Mouse (Mus musculus) MN1 (cell line): ENCODE data around the gene Ak5.

Experiments used
- DNase-seq: peaks from one replicate; pipeline ENCODE4 v3.0.0-alpha.2; 2016; ENCODE audit warnings: low spot score

The Ak5 gene

DNA sequence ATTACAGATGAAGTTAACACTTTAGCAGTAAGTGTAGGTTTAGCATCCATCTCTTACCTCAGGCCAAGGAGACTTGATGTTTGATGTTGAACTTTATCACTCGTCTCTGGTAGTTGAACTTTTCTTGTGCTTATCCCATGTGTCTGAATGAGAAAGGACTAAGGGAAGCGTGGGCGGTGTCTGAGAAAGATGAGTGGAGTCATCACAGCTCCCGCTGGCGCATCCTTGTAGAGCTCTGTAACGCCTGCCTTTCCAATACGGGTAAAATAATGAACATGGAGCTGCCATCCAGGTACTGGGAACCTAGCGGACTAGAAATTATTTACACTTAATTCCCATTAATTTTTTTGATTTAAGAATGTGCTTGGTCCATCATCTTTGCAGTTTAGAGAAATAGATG lies 239.2 kb downstream of the Ak5 start:
- DNase-seq = no peak
